Mouse (Mus musculus) ES-E14 (cell line): Measurements from ENCODE around the gene Gm17660. TPM values are rescaled to one million over a fixed set of nuclear protein-coding genes. Genes with fewer than 3 reads are reported as not detected.

Experiments
- DNase-seq: peaks from one replicate; pipeline ENCODE4 v3.0.0-alpha.2; 2013; ENCODE audit warnings: low read depth, low spot score
- H3K27ac ChIP-seq: 2 replicates; pipeline ENCODE4 v1.5.1; 2012; ENCODE audit warnings: low read depth, mild to moderate bottlenecking, low read length, moderate library complexity, mixed read lengths; ENCODE audit not compliant: poor library complexity, insufficient read depth, severe bottlenecking
- H3K36me3 ChIP-seq: 2 replicates; pipeline ENCODE4 v1.6.1; 2012; ENCODE audit warnings: mild to moderate bottlenecking, low read length, moderate library complexity, mixed read lengths; ENCODE audit not compliant: control insufficient read depth, poor library complexity, insufficient read depth, severe bottlenecking
- H3K4me1 ChIP-seq, 2 experiments: fragments of 150-350 bp in 1 of 2; sonication (generic) in 1 of 2; 2 replicates each; pipeline ENCODE4 v1.6.1; 2012; ENCODE audit warnings: low read length in 2 of 2, mild to moderate bottlenecking in 1 of 2, mixed read lengths in 1 of 2; ENCODE audit not compliant: control insufficient read depth in 2 of 2, insufficient read depth in 2 of 2, poor library complexity in 1 of 2
- H3K4me3 ChIP-seq, 2 experiments: fragments of 150-350 bp in 1 of 2; sonication (generic) in 1 of 2; 2 replicates each; pipeline ENCODE4 v1.5.1; 2012; ENCODE audit warnings: low read length in 2 of 2, low read depth in 1 of 2, mild to moderate bottlenecking in 1 of 2, mixed read lengths in 1 of 2; ENCODE audit not compliant: insufficient read depth in 1 of 2, poor library complexity in 1 of 2, severe bottlenecking in 1 of 2
- H3K9ac ChIP-seq: 2 replicates; pipeline ENCODE4 v1.6.1; 2012; ENCODE audit warnings: low read depth, mild to moderate bottlenecking, low read length, mixed read lengths; ENCODE audit not compliant: poor library complexity, insufficient read depth, severe bottlenecking
- H3K9me3 ChIP-seq: fragments of 150-350 bp; sonication (generic); 2 replicates; pipeline ENCODE4 v1.6.1; 2012; ENCODE audit warnings: low read depth, mild to moderate bottlenecking, low read length; ENCODE audit not compliant: control insufficient read depth, insufficient read depth
- CHD2 ChIP-seq: IDR thresholded peaks from 2 replicates; pipeline ENCODE4 v1.6.1; 2014; ENCODE audit warnings: mild to moderate bottlenecking, low read depth, low read length, inconsistent platforms
- HCFC1 ChIP-seq: IDR thresholded peaks from 2 replicates; pipeline ENCODE4 v1.6.1; 2012; ENCODE audit warnings: low read length, inconsistent platforms, borderline replicate concordance; ENCODE audit not compliant: insufficient read depth
- MAFK ChIP-seq: IDR thresholded peaks from 2 replicates; pipeline ENCODE4 v1.6.1; 2014; ENCODE audit warnings: mild to moderate bottlenecking, low read depth, low read length, inconsistent platforms; ENCODE audit not compliant: insufficient read depth
- ZC3H11A ChIP-seq: IDR thresholded peaks from 2 replicates; pipeline ENCODE4 v1.6.1; 2012; ENCODE audit warnings: low read depth, mild to moderate bottlenecking, inconsistent platforms, low read length, borderline replicate concordance
- ZNF384 ChIP-seq: IDR thresholded peaks from 2 replicates; pipeline ENCODE4 v1.6.1; 2012; ENCODE audit warnings: low read depth, low read length, inconsistent platforms
- in situ Hi-C, 2 experiments: fragments of 600-800 bp; cut with MboI; formaldehyde crosslinking; loops; one replicate each; pipeline ENCODE4 v1.15.1; 2025; ENCODE audit warnings: low sequenced_read_pairs in 2 of 2, inconsistent platforms in 1 of 2; ENCODE audit not compliant: unreplicated experiment in 2 of 2
- total RNA-seq: library from RNA; depleted of rRNA; stranded (reverse); fragments of 300-350 nt; gene quantifications from 2 replicates; pipeline ENCODE4 v1.2.3, GENCODE M21; 2012

Gm17660 gene
- total RNA-seq, 1 experiment = not detected

GRCm38 (mm10) chr5:104104111-104104510 lies 26.7 kb upstream of the Gm17660 start:
- TF ChIP-seq MAFK (no peak), HCFC1 (no peak), CHD2 (no peak), ZC3H11A (no peak), ZNF384 (no peak)
- no peak overlapping the region for H3K4me3 ChIP-seq
- H3K9ac ChIP-seq = no peak overlapping the region
- in situ Hi-C loops = no loop called here
- no peak for DNase-seq
- H3K36me3 ChIP-seq = no peaks in the 10 kb centered on the region
- H3K9me3 ChIP-seq = no peaks in the 10 kb centered on the region
- no peak overlapping the region; the same call in 1 of the 2 replicates for H3K27ac ChIP-seq
- H3K4me1 ChIP-seq = peaks cover 21 to 23% of the 10 kb centered on the region in 2 experiments

GRCm38 (mm10) chr5:104103171-104103570 lies 25.8 kb upstream of the Gm17660 start:
- Histone ChIP-seq H3K9me3 (no peaks in the 10 kb centered on the region), H3K4me3 (no peak overlapping the region), H3K36me3 (no peaks in the 10 kb centered on the region), H3K27ac (no peak overlapping the region), H3K9ac (no peak overlapping the region), H3K4me1 (peaks cover 15 to 16% of the 10 kb centered on the region in 2 experiments)
- in situ Hi-C loops = no loop called here
- no peak for DNase-seq
- TF ChIP-seq ZC3H11A (no peak), MAFK (no peak), ZNF384 (no peak), CHD2 (no peak), HCFC1 (no peak)

DNA sequence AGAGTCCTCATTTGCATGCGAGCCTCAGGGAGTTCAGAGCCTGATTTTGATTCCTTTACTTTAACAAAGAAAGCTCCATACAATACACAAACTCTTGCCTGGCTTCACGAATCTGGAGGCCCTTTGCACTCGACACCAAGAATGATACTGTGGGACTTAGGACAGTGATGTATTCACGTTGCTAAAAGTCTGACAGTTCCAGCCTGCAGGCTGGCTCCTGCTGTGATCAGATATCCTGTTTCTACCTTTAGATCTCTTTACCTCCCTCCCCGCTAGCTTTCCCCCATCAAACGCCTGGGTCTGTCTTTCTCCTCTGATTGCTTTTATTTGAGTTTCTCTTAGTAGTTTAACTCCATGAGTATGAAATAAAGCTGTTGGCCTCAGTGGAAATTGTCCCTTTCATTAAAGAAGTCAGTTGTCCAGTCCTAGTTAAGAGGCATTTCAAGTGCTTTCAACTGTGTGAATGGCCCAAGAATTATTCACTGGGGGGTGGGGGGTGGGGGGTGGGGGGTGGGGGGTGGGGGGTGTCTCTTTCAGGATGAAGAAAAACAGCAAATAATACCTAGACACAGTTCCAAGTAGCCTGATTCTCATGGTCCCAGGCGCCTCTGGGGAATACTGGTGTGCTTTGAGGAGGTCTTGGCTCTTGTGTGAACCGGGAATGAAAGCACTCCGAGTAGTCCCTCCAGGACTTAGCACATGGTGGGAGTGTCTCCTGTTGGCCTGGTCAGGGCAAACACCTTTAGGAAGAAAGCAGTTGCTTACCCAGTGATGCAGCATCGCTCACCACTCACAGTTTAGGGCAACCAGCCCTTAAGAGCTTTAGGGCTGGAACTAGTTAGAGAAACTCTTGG lies 24.5 kb upstream of the Gm17660 start:
- Histone ChIP-seq H3K9me3 (no peaks in the 10 kb centered on the region), H3K4me1 (peaks cover 7 to 10% of the 10 kb centered on the region in 2 experiments), H3K4me3 (no peak overlapping the region), H3K36me3 (no peaks in the 10 kb centered on the region), H3K27ac (no peak overlapping the region), H3K9ac (no peak overlapping the region)
- no peak for DNase-seq
- in situ Hi-C loops = no loop called here
- TF ChIP-seq HCFC1 = no peak

DNA sequence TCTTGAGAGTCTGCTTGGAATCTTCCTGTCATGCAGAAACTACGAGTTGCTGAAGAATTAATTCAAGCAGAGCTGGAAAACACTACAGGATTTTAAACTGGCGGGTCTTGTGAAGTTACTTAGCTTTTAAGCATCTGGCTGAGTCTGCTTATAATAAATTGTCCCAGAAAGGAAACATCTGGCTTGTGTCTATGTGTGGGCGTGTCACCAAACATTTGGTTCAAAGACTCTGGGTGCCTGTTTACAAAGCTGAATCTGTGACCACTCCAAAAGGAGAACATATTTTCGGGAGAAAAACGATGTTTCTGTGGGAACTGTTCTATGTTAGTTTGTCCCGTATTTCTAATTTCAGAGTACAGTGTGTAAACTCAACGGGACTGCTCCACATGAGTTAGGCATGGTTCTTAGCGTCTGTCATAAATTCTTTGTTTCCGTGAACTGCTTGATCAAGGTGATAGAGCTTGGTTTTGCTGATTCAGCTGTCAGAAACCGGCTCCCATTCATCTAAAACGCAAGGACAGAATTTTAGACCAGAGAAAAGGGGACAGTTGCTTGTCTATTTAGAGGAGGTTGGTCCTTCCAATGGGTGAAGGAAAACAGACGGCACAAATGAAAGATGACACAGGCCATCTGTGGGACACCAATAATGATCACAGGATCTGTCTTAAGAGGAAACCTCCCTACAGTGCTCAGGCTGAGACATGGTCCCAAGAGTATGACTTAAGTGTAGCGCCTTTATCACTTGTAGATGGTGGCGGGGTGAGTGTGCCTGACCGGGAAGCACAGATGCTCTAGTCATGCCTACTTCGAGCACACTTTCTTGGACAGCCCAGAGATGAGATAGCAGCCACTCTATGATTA lies 18.9 kb upstream of the Gm17660 start:
- no peak for TF ChIP-seq CHD2
- no peak for TF ChIP-seq ZC3H11A
- no peak for TF ChIP-seq MAFK
- Histone ChIP-seq H3K27ac (no peak overlapping the region), H3K4me1 (no peaks in the 10 kb centered on the region), H3K36me3 (no peaks in the 10 kb centered on the region), H3K9me3 (no peaks in the 10 kb centered on the region), H3K9ac (no peak overlapping the region), H3K4me3 (no peak overlapping the region)
- in situ Hi-C loops = no loop called here
- DNase-seq = no peak
